Mouse (Mus musculus) midbrain, embryonic 15.5 days (tissue): Measurements from ENCODE around the gene Acot4. TPM values are rescaled to one million over a fixed set of nuclear protein-coding genes. Genes with fewer than 3 reads are reported as not detected.
"Not testable (repeated sequence)": the region's sequence is repeated elsewhere in the genome, so short reads cannot be mapped to it uniquely, and the experiment has no call there.

Experiments
- ATAC-seq: fragments of 200-750 bp; cut with Nextera tagmentation; replicated peaks from 2 replicates; pipeline ENCODE4 v1.8.0; 2017; ENCODE audit warnings: moderate TSS enrichment
- H3K27ac ChIP-seq: fragments of 300-500 bp; sonication (generic); 2 replicates; pipeline ENCODE4 v1.5.1; 2015; ENCODE audit warnings: mild to moderate bottlenecking, inconsistent platforms
- H3K27me3 ChIP-seq: fragments of 300-500 bp; sonication (generic); replicated peaks from 2 replicates; pipeline ENCODE4 v1.6.1; 2015; ENCODE audit warnings: inconsistent platforms
- H3K36me3 ChIP-seq: fragments of 300-500 bp; sonication (generic); replicated peaks from 2 replicates; pipeline ENCODE4 v1.6.1; 2015; ENCODE audit warnings: inconsistent platforms
- H3K4me1 ChIP-seq: fragments of 300-500 bp; sonication (generic); 2 replicates; pipeline ENCODE4 v1.6.1; 2015; ENCODE audit warnings: inconsistent platforms
- H3K4me2 ChIP-seq: fragments of 300-500 bp; sonication (generic); 2 replicates; pipeline ENCODE4 v1.6.1; 2015; ENCODE audit warnings: inconsistent platforms, mild to moderate bottlenecking, moderate library complexity
- H3K4me3 ChIP-seq: fragments of 300-500 bp; sonication (generic); 2 replicates; pipeline ENCODE4 v1.5.1; 2015; ENCODE audit warnings: mild to moderate bottlenecking, inconsistent platforms
- H3K9ac ChIP-seq: fragments of 300-500 bp; sonication (generic); 2 replicates; pipeline ENCODE4 v1.6.1; 2015; ENCODE audit warnings: mild to moderate bottlenecking, inconsistent platforms
- H3K9me3 ChIP-seq: fragments of 300-500 bp; sonication (generic); 2 replicates; pipeline ENCODE4 v1.6.1; 2016; ENCODE audit warnings: inconsistent platforms
- WGBS: fragments of 180-500 bp; shearing (Covaris S2); methylation state at CpG from one replicate; pipeline ENCODE4 v1.1.7; 2015; ENCODE audit warnings: mixed read lengths; 5-methylcytosine and 5-hydroxymethylcytosine counted together
- polyA plus RNA-seq: library from polyadenylated mRNA; unstranded; fragments of >200 nt; fragmentation: Nextera tagmentation; extraction: Ambion mirVana; gene quantifications from 2 replicates; pipeline ENCODE4 v1.2.1, GENCODE M21; 2015

The Acot4 gene
- polyA plus RNA-seq, 1 experiment from 2014 or later: 0.71 TPM

GRCm38 (mm10) chr12:84011251-84012040 lies 26.7 kb upstream of the Acot4 start:
- 13% methylated on average over 12 of the region's 12 CpGs for WGBS
- H3K27ac ChIP-seq: peak overlapping the region; percentile 57
- no peaks in the 10 kb centered on the region for H3K9me3 ChIP-seq
- peak; percentile 84 for ATAC-seq
- H3K9ac ChIP-seq: peak overlapping the region; percentile 9; the same call in 1 of the 2 replicates
- H3K4me1 ChIP-seq: peaks cover 24% of the 10 kb centered on the region
- peak overlapping the region; percentile 40 for H3K4me2 ChIP-seq
- no peaks in the 10 kb centered on the region for H3K36me3 ChIP-seq
- no peaks in the 10 kb centered on the region for H3K27me3 ChIP-seq
- peak overlapping the region; percentile 50 for H3K4me3 ChIP-seq

DNA sequence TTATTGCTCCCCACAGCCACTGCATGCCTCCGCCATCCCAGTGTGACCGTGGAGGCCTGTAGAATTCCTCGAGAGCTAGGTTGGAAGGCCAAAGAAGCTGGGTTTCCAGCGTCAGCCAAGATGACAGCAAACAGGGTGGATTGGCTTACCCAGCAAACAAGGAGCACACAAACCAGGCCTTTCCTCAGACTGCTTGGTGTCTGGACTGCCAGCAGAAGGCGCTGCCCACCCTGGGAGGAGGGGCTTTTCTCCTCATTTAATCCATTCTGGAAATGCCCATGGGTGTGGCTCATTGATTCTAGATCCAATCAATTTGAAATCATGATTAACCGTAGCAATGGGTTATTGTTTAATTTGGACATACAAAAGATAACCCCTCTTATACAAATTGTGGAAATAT lies 25.0 kb upstream of the Acot4 start:
- Histone ChIP-seq H3K4me3 (no peak overlapping the region), H3K9me3 (no peaks in the 10 kb centered on the region), H3K9ac (no peak overlapping the region), H3K27me3 (no peaks in the 10 kb centered on the region), H3K4me2 (peak overlapping the region; percentile 1; the same call in 1 of the 2 replicates), H3K36me3 (no peaks in the 10 kb centered on the region), H3K27ac (0 out of 2 replicates have a peak overlapping the region, but pooled peaks have one; percentile 1), H3K4me1 (peaks cover 24% of the 10 kb centered on the region)
- WGBS: 54% methylated on average over 6 of the region's 6 CpGs
- ATAC-seq: no peak

DNA sequence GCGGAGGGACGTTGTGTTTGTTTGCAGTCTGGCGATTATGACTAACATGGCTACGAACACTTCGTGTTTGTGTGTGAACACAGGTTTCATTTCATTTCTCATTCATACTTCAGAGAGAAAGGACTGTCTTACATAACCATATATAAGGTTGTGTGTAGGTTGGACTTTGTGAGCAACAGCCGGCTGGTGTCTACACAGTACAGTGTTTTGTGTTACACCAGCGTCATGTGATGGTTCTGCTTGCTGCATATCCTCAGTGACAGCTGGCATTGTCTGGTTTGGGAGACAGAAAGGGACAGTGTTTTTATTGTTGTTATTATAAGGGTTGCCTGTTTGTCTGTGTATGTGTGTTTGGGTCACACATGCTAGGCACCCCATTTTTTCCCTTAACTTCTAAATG lies 24.5 kb upstream of the Acot4 start:
- ATAC-seq: no peak
- Histone ChIP-seq H3K9ac (no peak overlapping the region), H3K9me3 (no peaks in the 10 kb centered on the region), H3K27me3 (no peaks in the 10 kb centered on the region), H3K4me2 (no peak overlapping the region), H3K27ac (no peak overlapping the region), H3K36me3 (no peaks in the 10 kb centered on the region), H3K4me3 (no peak overlapping the region), H3K4me1 (peaks cover 20% of the 10 kb centered on the region)
- WGBS: 96% methylated on average over 7 of the region's 7 CpGs

DNA sequence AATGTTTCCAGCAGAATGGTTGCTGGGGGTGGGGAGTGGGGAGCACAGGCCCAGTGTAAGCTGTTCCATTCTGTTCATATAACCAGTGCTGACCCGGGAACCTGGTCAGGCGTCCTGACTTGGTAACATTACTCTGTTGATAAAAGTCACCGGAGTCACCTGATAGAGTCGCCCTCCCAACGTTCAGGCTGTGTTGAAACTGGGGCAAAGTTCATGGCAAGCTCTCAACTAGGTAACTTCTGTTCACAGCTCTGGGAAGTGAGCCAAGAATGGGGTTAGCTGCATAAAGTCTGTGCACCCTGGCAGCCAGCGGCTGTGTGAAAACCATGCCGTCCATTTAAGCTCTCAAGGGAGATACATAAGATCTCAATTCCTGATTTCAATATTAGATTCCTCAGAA lies 17.7 kb upstream of the Acot4 start:
- H3K4me1 ChIP-seq, H3K27ac ChIP-seq, H3K9ac ChIP-seq, H3K4me2 ChIP-seq, H3K27me3 ChIP-seq, ATAC-seq, H3K36me3 ChIP-seq, H3K9me3 ChIP-seq, H3K4me3 ChIP-seq: not testable (repeated sequence)
- WGBS: 59% methylated on average over 7 of the region's 7 CpGs

GRCm38 (mm10) chr12:84022266-84022665 lies 15.9 kb upstream of the Acot4 start:
- not testable (repeated sequence) for H3K27me3 ChIP-seq, ATAC-seq, H3K27ac ChIP-seq, H3K36me3 ChIP-seq, H3K4me3 ChIP-seq, H3K9ac ChIP-seq, H3K4me2 ChIP-seq, H3K9me3 ChIP-seq, H3K4me1 ChIP-seq
- 88% methylated on average over 4 of the region's 4 CpGs for WGBS

DNA sequence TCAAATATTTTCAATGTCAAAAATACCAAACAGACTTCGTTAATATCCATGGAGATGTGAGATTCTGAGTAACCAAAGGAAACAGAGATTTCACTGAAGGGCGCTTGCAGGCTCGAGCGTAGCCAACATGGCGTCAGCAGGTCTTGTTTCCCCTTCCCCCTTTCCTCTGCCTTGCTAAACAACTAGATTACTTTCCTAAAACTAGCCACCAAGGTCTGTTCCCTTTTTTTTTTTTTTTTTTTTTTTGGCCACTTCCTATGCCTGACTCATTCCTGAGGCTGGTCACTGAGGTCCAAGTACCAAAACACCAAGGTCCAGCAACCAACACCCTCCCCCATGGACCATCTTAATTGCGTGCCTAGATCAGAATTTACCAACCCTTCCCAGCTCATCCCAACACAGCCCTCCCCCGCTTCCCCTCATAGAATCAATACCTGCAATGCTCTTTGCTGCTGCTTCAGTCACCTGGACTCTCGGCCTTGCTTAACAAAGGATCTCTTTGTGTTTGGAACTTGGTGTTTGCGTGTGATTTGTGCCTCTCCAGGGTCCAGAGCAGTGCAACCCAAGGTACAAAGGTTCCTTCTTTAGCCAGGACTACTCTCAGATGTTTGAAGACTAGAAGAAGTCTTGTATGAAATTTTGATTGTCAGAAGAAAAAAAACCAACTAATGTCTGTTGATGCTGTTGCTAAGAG lies 15.0 kb upstream of the Acot4 start:
- Histone ChIP-seq H3K4me1 (no peaks in the 10 kb centered on the region), H3K4me2 (no peak overlapping the region), H3K27me3 (no peaks in the 10 kb centered on the region), H3K27ac (no peak overlapping the region), H3K36me3 (no peaks in the 10 kb centered on the region), H3K4me3 (no peak overlapping the region), H3K9me3 (no peaks in the 10 kb centered on the region), H3K9ac (no peak overlapping the region)
- no peak for ATAC-seq
- 88% methylated on average over 9 of the region's 9 CpGs for WGBS

DNA sequence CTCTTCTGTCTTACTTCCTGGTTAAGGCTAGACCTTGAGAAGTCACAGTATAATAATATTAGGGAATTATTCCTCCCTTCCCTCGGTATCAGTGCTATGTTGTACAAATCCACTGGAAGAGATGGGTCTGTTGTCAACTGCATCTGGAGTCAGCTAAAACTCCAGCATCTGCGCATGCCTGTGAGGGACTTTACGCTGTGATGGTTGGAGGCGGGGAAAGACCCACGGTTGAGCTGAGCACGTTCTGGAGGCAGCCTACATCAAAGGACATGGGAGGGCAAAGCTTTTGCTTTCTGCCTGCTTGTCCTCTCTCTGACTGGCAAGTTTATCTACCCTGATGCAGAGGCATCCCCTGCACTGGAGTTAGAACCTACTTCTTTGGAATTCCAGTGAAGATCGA lies 12.3 kb upstream of the Acot4 start:
- H3K9ac ChIP-seq: no peak overlapping the region
- no peak overlapping the region for H3K4me2 ChIP-seq
- 85% methylated on average over 7 of the region's 7 CpGs for WGBS
- no peak overlapping the region for H3K4me3 ChIP-seq
- ATAC-seq: no peak
- H3K36me3 ChIP-seq: no peaks in the 10 kb centered on the region
- no peaks in the 10 kb centered on the region for H3K27me3 ChIP-seq
- H3K4me1 ChIP-seq: no peaks in the 10 kb centered on the region
- H3K9me3 ChIP-seq: no peaks in the 10 kb centered on the region
- no peak overlapping the region for H3K27ac ChIP-seq

DNA sequence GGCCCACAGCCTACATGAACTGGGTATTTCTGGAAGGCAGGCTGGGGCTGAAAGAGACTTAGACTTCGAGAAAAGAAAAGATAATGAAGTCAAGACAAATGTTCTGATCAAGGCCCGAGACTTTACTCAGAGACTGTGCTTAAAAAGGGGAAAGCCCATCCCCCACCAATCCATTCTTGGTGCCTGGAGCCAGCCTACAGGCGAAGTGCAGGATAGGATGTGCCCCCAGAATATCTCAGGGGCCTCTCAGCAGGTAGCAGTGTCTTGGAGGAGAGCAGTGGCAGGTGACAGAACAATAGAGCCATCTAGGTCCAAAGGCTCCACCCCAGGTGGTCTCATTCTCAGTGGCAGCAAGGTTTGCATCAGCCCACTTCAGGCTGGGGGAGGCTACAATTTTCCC lies 9.9 kb upstream of the Acot4 start:
- not testable (repeated sequence) for H3K9me3 ChIP-seq, ATAC-seq, H3K4me2 ChIP-seq, H3K36me3 ChIP-seq, H3K27ac ChIP-seq, H3K9ac ChIP-seq, H3K4me1 ChIP-seq, H3K27me3 ChIP-seq, H3K4me3 ChIP-seq
- WGBS: 37% methylated on average over 3 of the region's 3 CpGs

DNA sequence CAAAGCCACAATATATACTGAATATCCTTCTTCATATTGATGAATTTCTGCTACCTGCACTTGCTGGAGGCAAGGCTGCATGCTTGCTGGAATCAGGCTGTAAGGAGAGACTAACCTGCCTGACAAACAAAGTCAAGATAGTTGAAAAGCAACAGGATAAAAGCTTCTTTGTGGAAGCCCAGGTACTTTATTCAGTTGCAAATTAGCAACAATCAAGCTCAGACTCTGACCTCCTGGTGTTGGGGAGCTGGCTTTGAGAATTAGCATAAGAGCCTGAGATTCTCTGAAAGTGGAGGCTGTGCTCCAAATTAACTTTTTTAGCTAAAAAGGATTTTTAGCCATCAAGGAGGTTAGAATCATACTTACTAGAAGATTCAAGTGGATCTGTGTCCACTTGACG lies 9.1 kb upstream of the Acot4 start:
- not testable (repeated sequence) for H3K27me3 ChIP-seq, H3K9ac ChIP-seq, H3K4me1 ChIP-seq, H3K4me2 ChIP-seq, H3K9me3 ChIP-seq, H3K4me3 ChIP-seq, H3K27ac ChIP-seq, ATAC-seq, H3K36me3 ChIP-seq
- WGBS: 95% methylated on average over 1 of the region's 1 CpGs

DNA sequence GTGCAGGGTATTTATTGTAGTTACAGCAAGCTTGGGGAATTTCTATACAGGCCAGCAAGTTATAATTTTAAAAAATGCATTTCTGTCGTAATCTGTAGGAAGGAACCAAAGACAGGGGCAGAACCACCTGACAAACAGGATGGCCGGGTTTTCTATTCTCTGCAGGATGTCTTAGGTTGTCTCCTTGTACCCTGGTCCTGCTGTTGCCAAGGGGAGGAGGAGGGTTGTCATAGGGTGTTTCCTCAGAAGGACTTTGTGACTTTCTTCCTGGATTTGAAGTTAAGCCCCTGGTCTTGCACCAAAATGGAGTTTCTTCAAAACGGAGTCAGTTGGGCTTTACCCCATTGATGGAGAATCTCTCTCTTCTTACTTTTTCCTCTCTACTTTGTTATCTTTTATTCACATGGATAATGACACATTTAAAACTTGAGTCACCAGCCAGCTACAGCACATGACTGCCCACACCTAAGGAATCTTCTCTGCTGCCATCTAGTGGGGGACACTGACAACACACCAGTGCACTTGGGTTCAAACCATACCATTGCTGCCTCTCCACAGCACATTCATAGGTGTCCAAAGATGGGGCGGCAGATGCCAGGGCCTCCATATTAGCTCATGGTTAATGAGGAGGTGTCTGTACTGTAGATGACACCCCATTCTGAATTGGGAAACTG lies 7.4 kb upstream of the Acot4 start:
- Histone ChIP-seq H3K9me3 (no peaks in the 10 kb centered on the region), H3K27ac (no peak overlapping the region), H3K36me3 (no peaks in the 10 kb centered on the region), H3K9ac (no peak overlapping the region), H3K4me1 (no peaks in the 10 kb centered on the region), H3K27me3 (no peaks in the 10 kb centered on the region), H3K4me3 (no peak overlapping the region), H3K4me2 (no peak overlapping the region)
- ATAC-seq: peak; percentile 69
- 76% methylated on average over 4 of the region's 4 CpGs for WGBS

GRCm38 (mm10) chr12:84032854-84033253 lies 5.3 kb upstream of the Acot4 start:
- Histone ChIP-seq H3K9ac (no peak overlapping the region), H3K4me1 (no peaks in the 10 kb centered on the region), H3K4me2 (no peak overlapping the region), H3K4me3 (no peak overlapping the region), H3K9me3 (no peaks in the 10 kb centered on the region), H3K27ac (no peak overlapping the region), H3K36me3 (no peaks in the 10 kb centered on the region), H3K27me3 (0 out of 2 replicates have a peak, but pooled peaks cover 4% of the 10 kb centered on the region)
- ATAC-seq: no peak
- WGBS: 89% methylated on average over 4 of the region's 4 CpGs

GRCm38 (mm10) chr12:84033302-84033701 lies 4.9 kb upstream of the Acot4 start:
- not testable (repeated sequence) for H3K4me2 ChIP-seq, ATAC-seq, H3K4me1 ChIP-seq, H3K36me3 ChIP-seq, H3K9ac ChIP-seq, H3K27ac ChIP-seq, H3K4me3 ChIP-seq, H3K9me3 ChIP-seq, H3K27me3 ChIP-seq
- WGBS: 79% methylated on average over 2 of the region's 2 CpGs
